Mouse (Mus musculus): ENCODE measurements around the gene Cic. TPM values are rescaled to one million over a fixed set of nuclear protein-coding genes. Genes with fewer than 3 reads are reported as not detected.
"Not testable (repeated sequence)": the region's sequence is repeated elsewhere in the genome, so short reads cannot be mapped to it uniquely, and the experiment has no call there.

Gene Cic
- total RNA-seq, 2 experiments from 2014 or later = 38.2 to 44.1 TPM

DNA sequence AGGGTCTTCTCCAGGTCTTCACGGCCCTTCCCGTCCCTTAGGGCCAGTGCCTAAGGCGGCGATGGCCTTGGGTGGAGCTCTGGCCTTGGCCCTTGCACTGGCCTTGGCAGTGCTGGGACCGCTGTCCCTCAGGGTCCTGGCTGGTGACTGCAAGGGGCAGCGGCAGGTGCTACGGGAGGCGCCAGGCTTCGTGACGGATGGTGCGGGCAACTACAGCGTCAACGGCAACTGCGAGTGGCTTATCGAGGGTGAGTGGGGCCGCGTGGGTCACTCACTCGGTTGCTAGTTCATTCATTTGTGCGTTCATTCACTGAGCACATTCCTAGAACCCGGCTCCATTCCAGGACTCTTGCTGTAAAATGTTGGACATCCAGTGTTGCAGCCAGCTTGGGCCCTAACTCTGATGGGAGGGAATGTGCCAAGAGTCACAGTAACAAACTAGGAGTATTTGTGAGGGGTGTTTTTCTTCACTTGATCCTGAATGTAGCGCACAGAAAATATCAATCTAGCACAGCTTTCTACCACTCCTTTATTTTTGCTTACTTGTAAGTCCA, 50.0 kb downstream of the Cic start:
- DNase-seq = no peak
- intact Hi-C loops (cut with DNase I; ENCODE audit: low total_unique reads) = loop anchor here (10.0 kb wide), 2 partner anchors 73 to 183 kb away; no protein-coding TSS in a partner anchor

DNA sequence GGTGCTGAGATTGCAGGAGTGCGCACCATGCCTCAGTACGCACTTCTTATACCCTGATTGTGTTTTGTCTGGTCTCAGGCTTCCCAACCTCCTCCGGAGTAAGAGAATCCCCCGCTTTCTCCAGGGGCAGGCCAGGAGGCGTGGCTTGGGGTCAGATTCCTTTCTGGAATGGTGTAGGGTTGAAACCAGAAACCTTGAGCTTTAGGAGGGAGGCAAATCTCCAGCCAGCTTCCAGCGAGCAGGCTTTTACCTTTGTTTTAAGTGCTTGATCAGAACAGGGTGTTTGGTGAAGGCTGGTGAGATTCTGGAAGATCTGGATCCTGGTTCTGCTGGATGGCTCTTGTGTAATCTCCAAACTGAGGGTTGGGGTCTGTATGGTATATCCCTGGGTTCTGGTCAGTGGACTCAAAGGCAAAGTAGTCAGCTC, 54.6 kb downstream of the Cic start:
- intact Hi-C loops (cut with DNase I; ENCODE audit: low total_unique reads) = no loop called here

DNA sequence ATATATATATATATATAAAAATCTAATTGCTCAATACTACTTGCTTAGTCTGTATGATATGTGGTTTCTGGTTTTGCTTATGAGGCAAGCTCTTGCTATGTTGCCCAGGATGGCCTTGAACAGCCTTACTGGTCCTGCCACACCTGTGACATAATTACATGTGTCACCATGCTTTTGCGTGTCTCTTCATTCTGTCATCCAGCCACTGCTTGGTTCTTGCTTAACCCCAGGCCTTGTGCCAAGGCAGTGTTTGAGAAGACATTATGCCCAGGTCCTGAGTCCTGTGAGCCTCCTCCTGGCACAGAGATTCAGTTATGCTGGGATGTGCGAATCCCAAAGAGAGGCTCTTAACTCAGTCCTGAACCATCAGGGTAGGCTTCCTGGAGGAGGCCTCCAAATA, 55.7 kb downstream of the Cic start:
- intact Hi-C loops (cut with DNase I; ENCODE audit: low total_unique reads) = no loop called here
- DNase-seq = no peak

More for the DNA sequence above, 54.6 kb downstream of the Cic start:
- peak; percentile 50 for DNase-seq

GRCm38 (mm10) chr7:25325431-25325830, 57.9 kb downstream of the Cic start:
- intact Hi-C loops (cut with DNase I; ENCODE audit: low total_unique reads); DNase-seq: not testable (repeated sequence)

- intact Hi-C loops (cut with DNase I; ENCODE audit: low total_unique reads) = no loop called here
- no peak for DNase-seq
Observed at GRCm38 (mm10) chr7:25326233-25326632, 58.7 kb downstream of the Cic start.

- peak; percentile 80 for DNase-seq
- intact Hi-C loops (cut with DNase I; ENCODE audit: low total_unique reads) = no loop called here
Observed at GRCm38 (mm10) chr7:25333596-25334307, 66.2 kb downstream of the Cic start.

GRCm38 (mm10) chr7:25334472-25334871, 67.0 kb downstream of the Cic start:
- intact Hi-C loops (cut with DNase I; ENCODE audit: low total_unique reads) = no loop called here
- no peak for DNase-seq

- no peak for DNase-seq
- intact Hi-C loops (cut with DNase I; ENCODE audit: low total_unique reads) = no loop called here
Observed at GRCm38 (mm10) chr7:25339329-25339728, 71.8 kb downstream of the Cic start.

- intact Hi-C loops (cut with DNase I; ENCODE audit: low total_unique reads) = no loop called here
- no peak for DNase-seq
Observed at GRCm38 (mm10) chr7:25341000-25341784, 73.7 kb downstream of the Cic start.

Small RNAs within 50 kb of the gene (microRNA-seq; reads per million reads assigned to microRNA genes)
- gene Mir7048 = 0 reads per million in 2 experiments

Other genes starting within 250 kb of the Cic start
- gene Grik5, start 195.4 kb upstream of the Cic start, total RNA-seq (2021) = 1 to 10 TPM; 3.3 to 3.9 TPM
- gene Zfp574, start 195.1 kb upstream of the Cic start, total RNA-seq (2021) = 1 to 10 TPM; 5.5 to 6.3 TPM
- gene Pou2f2, start 88.0 kb upstream of the Cic start, total RNA-seq (2021) = under 1 TPM; 0.13 to 0.35 TPM
- 1 to 10 TPM; 5.7 to 8.7 TPM for gene Dedd2, start 47.1 kb upstream of the Cic start, total RNA-seq (2021)
- 1 to 10 TPM; 5.4 to 5.9 TPM for gene Zfp526, start 46.3 kb upstream of the Cic start, total RNA-seq (2021)
- 10 to 100 TPM; 46.5 to 51.4 TPM for gene Gsk3a, start 29.9 kb upstream of the Cic start, total RNA-seq (2021)
- gene Erf, start 16.9 kb upstream of the Cic start, total RNA-seq (2021) = 10 to 100 TPM in 1 of 2 experiments, 1 to 10 TPM in 1; 9.8 to 11.8 TPM
- 1 to 10 TPM; 3.0 to 4.5 TPM for gene Pafah1b3, start 30.3 kb downstream of the Cic start, total RNA-seq (2021)
- gene Prr19, start 33.7 kb downstream of the Cic start, total RNA-seq (2021) = not detected
- gene Tmem145, start 38.4 kb downstream of the Cic start, total RNA-seq (2021) = not detected
- 10 to 100 TPM; 18.5 to 19.7 TPM for gene Megf8, start 49.5 kb downstream of the Cic start, total RNA-seq (2021)
- gene Cnfn, start 102.0 kb downstream of the Cic start, total RNA-seq (2021) = not detected
- gene Lipe, start 131.0 kb downstream of the Cic start, total RNA-seq (2021) = 10 to 100 TPM; 11.4 to 18.8 TPM
- gene Cxcl17, start 145.2 kb downstream of the Cic start, total RNA-seq (2021) = not detected
- gene Ceacam1, start 209.9 kb downstream of the Cic start, total RNA-seq (2021) = 1 to 10 TPM; 5.1 to 6.4 TPM